Mouse (Mus musculus) embryonic stem cell, embryonic (primary cell): ENCODE data around the gene Dlx6.

ENCODE experiments used
- CTCF ChIA-PET, 4 experiments: fragments of 300-600 bp in 2 of 4; fragments of 350-600 bp in 2 of 4; sonication (Branson Sonifier 250); formaldehyde crosslinking; loops; one replicate each; lab custom pipeline; 2022; ENCODE audit warnings: inconsistent platforms in 2 of 4; lab: Charles Lee
- POLR2A ChIA-PET, 4 experiments: fragments of 300-600 bp in 2 of 4; fragments of 350-600 bp in 2 of 4; sonication (Branson Sonifier 250); formaldehyde crosslinking; loops; one replicate each; lab custom pipeline; 2022; ENCODE audit warnings: antibody characterized with exemption in 4 of 4, inconsistent platforms in 1 of 4; lab: Charles Lee

The Dlx6 gene

DNA sequence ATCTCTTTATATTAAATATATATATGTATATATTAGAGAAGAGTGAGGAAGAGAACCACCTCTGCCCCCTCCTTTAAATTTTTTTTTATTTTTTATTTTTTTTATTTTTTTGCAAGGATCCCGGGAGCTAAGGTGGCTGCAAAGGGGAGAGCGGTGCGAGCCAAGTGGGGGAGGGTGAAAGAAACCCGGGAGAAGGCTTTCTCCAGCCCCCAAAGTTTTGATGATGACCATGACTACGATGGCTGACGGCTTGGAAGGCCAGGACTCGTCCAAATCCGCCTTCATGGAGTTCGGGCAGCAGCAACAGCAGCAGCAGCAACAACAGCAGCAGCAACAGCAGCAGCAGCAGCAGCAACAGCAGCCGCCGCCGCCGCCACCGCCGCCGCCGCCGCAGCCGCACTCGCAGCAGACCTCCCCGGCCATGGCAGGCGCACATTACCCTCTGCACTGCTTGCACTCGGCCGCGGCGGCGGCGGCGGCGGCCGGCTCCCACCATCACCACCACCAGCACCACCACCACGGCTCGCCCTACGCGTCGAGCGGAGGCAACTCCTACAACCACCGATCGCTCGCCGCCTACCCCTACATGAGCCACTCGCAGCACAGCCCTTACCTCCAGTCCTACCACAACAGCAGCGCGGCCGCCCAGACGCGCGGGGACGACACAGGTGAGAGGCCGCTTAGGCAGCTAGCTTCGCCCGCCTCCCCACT lies at the start of gene Dlx6:
Gene Dlx6, plus strand, starts transcription at position 175 of the 711 bp plus-strand sequence.
- CTCF ChIA-PET: interaction anchor here in 2 of 4 experiments (0.5 to 0.9 kb wide), 2 partner anchors 11 to 1224 kb away, joined by 4 read pairs; no protein-coding TSS in a partner anchor
- POLR2A ChIA-PET: interaction anchor here in 3 of 4 experiments (0.6 to 1.5 kb wide), 9 partner anchors 8 to 286 kb away, joined by 3 to 8 read pairs (median 3); partner anchors contain the start of gene Sem1 (in 2 of the 3)

DNA sequence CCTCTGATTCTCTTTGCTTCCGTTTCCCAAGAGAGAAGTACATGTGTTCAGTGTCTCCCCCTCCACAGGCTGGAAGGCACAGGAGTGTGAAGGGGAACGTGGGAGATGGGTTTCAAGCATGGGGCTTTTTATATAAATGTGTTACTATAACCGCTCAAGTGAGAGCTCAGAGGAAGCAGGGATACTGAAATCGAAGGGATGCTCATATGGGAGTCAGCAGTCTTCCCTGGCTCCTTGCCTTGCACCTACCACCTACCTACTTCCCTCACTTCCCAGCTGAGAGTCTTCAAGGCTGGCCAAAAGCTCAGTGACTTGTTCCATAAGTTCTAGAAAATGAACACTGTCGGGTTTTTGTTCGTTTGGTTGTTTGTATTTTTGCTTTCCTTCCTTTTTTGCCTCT lies 46.3 kb upstream of the Dlx6 start:
- POLR2A ChIA-PET: no interaction called here
- CTCF ChIA-PET: interaction anchor here in 1 of 4 experiments (0.6 kb wide), 1 partner anchor 39 kb away, joined by 4 read pairs; no protein-coding TSS in a partner anchor

DNA sequence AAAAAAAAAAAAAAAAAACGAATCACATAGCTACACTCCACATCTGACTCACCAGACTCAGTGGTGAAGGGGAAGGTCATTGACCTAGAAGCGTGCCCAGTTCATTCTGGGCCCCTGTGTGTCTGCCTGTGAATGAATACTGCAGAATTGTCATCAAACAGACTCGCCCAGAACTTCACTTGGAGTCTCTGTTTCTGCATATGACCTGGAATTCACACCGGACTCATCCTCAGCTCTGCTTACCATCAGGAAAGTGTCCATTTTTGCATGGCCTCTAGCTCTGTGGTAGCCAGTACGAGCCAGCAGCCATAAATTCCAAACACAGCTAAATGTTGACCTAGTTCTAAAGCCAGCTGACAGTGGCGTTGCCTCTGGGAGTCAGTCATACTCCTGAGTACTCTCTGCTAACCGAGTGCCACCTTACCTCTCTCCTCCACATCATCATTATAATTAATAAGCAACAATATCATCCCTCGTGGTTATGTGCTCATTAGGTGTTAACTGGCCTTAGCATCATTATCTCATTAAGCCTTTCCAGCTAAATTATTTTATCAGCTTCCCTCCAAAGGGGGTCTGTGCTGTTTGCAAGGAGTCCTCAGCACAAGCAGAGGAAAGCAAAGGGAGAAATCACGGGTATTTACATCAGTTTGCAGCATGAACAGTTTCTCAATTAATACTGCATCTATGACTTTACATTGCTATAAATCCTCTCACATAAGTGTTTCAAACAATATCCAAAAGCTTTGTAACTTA lies 44.9 kb upstream of the Dlx6 start:
- CTCF ChIA-PET: interaction anchor here in 1 of 4 experiments (0.6 kb wide), 1 partner anchor 25 kb away, joined by 5 read pairs; no protein-coding TSS in a partner anchor

DNA sequence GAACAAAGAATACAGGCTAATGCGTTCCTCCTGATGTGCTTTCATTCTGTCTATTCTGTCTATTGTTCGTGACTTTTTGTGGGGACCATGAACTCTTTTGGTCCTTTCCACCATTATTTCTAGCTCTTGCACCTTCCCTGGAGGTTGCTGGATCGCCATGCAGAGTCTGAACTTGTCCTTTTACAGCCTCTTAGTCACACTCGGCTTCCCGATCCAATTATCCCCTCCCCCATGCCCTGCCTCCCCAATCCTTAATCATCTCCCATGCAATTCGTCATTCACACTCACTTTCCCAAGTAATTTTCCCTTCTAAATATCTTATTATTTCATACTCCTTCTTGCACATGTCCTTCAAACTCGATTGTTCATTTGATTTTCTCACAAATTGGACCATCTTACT lies 44.0 kb upstream of the Dlx6 start:
- ChIA-PET CTCF (no interaction called here), POLR2A (no interaction called here)

More for the DNA sequence above, 44.9 kb upstream of the Dlx6 start:
- POLR2A ChIA-PET: interaction anchor here in 2 of 4 experiments (0.6 kb wide), 2 partner anchors 10 to 19 kb away, joined by 3 to 4 read pairs; no protein-coding TSS in a partner anchor

DNA sequence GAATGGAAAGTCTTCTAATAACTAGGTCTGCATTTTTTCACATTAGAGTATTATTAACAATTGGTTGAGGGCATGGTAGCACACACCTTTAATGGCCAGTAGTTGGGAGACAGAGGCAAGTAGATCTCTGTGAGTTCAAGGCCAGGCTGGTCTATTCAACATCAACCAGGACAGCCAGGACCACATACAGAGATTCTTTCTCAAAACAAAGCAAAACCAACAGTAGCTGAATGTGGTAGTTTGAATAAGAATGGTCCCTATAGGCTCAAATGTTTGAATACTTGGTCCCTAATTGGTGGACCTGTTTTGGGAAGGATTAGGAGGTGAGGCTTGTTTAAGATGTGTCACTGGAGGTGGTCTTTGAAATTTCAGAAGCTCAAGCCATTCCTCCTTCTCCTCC lies 37.8 kb upstream of the Dlx6 start:
- CTCF ChIA-PET: interaction anchor here in 2 of 4 experiments (0.6 kb wide), 2 partner anchors 138 to 1229 kb away, joined by 3 read pairs; no protein-coding TSS in a partner anchor
- POLR2A ChIA-PET: interaction anchor here in 1 of 4 experiments (1.1 kb wide), 1 partner anchor 1172 kb away, joined by 3 read pairs; no protein-coding TSS in a partner anchor

DNA sequence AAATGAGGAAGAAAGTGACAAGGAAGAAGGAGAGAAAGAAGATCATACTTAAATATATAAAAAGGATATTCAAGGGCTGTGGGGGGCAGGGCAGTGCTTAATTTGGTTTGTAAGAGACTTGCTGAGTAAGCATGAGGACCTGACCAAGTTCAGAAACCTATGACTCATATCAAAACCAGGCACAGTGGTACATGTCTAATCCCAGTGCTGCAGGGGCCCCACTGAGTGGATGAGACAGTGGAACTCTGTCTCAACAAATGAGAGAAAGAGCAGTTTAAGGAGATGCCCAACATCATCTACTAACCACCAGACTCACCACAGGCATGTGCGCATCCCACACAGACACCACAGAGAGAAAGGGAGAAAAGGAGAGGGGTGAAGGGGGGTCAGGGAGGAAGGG lies 36.3 kb upstream of the Dlx6 start:
- CTCF ChIA-PET: no interaction called here
- POLR2A ChIA-PET: no interaction called here

DNA sequence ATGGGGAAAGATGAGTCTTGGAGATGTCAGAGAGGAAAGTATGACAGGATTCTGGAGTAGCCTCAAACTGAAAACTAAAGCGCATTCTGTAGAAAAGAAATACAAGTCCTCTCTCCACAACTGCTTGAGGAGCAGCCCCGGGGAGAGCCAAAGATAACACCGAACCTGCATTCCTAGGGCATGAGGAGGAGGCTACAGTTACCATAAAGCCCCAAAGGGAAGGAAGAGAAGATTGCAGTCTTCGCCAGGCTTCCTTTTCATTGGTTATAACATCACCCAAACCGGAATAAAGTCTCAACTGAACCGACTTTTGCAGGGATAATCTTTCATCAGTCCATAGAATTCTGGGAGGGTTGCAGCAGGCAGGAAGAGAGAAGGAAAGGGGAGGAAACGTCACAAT lies 32.7 kb upstream of the Dlx6 start:
- ChIA-PET POLR2A (no interaction called here), CTCF (no interaction called here)

DNA sequence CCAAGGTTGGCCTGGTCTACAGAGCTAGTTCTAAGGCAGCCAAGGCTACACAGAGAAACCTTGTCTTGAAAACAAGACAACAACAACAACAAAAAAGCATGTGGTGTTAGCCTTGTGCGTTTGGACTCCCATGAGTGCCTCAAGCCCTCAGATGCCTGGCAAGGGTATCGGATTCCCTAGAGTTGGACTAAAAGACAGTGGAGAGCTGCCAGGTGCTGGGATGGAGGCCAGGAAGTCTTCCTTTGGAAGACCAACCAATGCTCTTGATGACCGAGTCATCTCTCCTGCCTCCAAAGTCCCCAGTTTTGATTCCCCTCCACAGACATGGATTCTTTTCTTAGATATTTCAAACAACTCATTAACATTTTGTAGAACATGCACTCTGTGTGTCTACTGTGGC lies 29.8 kb upstream of the Dlx6 start:
- ChIA-PET POLR2A (no interaction called here), CTCF (no interaction called here)

DNA sequence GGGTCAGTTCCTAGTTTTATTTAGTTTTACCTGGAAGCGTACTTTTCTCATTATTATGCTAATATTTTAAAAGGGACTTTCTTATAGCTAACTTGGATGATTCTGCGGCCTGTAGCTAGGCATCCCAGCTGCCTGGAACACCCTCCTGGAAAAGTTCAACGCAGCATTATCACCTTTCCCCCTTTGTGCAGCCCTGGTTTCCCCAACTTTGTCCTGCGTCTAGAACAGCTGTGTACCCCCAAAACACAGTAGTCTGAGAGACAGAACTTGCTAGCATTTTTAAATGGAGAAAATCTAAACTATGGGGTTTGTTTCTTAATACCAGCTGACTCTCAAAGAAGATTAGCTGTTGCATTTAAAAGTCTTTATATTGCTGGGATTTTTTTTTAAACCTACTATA lies 14.6 kb upstream of the Dlx6 start:
- ChIA-PET CTCF (interaction anchor here in 2 of 4 experiments (0.7 to 0.8 kb wide), 2 partner anchors 38 to 560 kb away, joined by 3 to 7 read pairs; no protein-coding TSS in a partner anchor), POLR2A (interaction anchor here in 1 of 4 experiments (0.7 kb wide), 1 partner anchor 11 kb away, joined by 3 read pairs; no protein-coding TSS in a partner anchor)

DNA sequence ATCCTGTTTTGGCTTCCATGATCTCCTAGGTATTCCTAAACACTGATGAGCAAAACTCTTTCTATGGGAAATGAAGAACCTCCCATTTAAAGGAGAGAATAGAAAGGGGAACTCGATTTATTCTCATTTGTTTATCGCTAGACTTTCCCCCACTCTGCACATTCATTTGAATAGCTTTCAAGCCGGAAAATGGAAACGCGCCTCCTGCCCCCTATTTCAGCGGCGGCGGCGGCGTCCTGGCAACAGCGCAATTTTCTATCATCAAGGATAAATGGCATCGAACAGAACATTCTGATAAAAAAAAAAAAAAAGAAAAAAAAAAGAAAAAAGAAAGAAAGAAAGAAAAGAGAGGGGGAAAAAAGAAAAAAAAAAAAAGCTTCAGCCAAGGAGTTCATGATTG lies 13.4 kb upstream of the Dlx6 start:
- ChIA-PET CTCF (interaction anchor here in 1 of 4 experiments (0.7 kb wide), 1 partner anchor 67 kb away, joined by 3 read pairs; no protein-coding TSS in a partner anchor), POLR2A (interaction anchor here in 1 of 4 experiments (0.6 to 1.1 kb wide), 2 partner anchors 24 to 846 kb away, joined by 3 read pairs; no protein-coding TSS in a partner anchor)

DNA sequence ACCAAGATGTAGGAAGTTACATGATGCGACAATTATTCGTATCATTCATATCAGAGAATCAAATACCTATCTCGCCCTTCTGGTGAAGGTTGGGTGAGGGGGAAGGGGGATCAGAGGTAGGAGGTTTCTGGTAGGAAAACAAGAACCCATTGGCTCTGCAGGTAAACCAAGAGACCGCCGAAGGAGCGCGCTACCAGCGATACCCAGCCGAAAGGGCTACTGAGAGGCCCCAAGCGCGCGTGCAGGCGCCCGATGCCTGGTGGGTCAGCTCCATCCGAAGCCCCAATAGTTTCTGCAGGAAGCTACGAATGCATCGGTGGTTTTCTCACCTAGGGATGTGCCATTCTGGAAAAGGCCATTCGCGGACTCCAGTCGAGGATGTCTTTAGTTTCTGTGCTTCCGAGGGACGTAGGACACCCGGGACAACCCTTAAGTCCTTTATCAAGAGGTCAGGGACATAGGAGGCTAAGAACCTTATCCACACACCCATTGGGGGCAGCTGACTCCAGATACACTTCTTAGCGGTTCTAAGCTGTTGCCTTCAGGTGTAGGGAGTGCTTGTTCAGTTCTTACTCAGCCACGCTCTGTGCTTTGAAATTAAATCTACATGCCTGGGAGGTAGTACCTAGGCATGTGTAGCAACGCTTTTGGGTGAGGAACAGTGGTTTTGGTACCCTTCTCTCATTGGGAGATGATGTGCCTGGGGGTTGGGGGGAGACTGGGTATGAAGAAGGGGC lies 12.6 kb upstream of the Dlx6 start:
- POLR2A ChIA-PET: interaction anchor here in 2 of 4 experiments (0.5 to 1.1 kb wide), 3 partner anchors 25 to 845 kb away, joined by 3 to 4 read pairs (median 3); no protein-coding TSS in a partner anchor
- CTCF ChIA-PET: no interaction called here

DNA sequence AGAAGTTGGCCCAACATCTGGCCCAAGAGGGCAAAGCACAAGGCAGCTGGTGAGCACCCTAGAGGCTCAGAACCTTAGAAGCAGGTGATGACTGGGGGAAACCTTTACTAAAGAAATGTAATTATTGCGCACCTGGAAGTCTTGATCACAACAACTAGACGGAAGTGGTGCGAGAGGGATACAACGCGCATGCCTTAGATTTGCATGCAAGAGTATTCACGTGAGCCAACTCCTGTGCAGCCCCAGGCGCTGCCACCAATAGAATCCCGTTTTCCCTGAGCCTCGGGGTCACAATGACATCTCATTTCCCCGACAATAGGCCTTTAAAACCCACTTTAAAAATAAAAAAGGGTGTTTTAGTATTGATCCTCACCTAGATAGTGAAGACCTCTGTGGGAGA lies 12.0 kb upstream of the Dlx6 start:
- CTCF ChIA-PET: no interaction called here
- POLR2A ChIA-PET: no interaction called here

DNA sequence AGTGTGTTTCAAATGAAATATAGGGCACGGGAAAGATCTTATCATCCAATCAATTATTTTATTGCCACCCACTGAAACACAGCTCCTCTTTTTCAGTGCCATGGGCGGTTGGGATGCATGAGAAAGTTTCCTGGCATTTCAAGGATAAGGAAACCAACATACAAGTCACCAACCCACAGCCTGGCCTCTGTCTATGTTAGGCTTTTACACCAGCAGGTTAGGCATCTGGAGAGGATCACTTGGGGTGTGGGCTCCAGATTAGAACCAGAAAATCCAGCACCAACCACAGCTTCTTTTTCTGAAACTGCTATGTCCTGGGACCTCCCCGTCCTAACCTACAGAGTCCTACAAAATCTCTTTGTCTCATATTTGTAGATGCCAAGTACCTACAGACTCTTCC lies 10.2 kb upstream of the Dlx6 start:
- ChIA-PET CTCF (no interaction called here), POLR2A (no interaction called here)

DNA sequence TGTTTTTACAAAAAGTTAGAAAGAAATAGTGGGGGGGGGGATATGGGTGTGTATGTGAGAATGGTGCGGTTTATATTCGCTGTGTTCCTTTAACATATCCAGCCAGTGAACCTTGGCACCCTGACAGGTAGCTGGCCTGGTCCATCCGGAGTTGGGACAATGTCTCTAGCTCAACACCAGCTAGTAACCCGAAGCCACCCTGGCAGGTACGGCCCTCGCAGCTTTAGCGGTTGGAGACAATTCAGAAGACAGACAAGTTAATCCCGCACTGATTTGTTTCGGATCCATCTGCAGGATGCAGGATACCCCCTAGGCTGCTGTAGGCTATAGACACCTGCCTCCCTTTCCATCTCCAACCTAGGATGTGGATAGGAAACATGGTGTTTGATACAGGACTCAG lies 9.0 kb upstream of the Dlx6 start:
- CTCF ChIA-PET: no interaction called here

DNA sequence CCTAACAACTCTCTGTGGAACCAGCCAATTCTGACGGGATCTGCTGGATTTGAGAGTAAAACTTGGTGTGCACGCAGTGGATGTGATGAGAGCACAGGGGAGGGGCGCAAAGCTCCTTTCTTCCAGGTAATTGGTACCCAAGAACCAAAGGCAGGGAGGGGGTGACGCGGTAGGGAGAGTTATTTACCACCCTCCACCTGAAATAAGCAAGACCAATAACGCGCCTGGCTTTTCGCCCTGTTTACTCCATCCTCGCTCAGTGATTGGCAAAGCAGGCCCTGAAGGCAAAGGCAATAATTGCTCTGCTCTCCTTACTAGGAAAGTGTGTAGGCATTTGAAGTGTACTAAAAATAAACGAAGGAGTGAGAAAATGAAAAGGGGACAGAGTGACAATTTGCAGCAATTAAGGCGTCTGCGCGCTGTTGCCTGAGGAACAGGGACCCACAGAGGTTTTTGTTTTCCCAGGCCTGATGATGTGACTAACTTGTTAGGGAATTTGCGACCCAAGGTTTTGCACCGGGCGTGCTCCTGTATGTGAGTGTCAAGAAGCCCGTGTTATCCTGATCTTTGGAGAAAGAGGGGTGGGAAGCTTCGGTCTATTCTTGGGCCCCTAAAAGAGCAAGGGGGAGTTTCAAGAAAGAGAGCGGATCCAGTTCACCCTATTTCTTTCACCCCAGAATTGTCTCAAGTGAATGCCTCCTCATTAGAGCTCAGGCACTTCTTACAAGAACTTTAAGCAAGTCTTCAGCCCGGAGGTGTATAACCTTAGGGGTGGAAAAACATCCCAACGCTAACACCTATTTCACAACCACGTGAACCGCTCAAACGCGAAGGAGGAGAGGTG lies 8.0 kb upstream of the Dlx6 start:
- POLR2A ChIA-PET: interaction anchor here in 2 of 4 experiments (0.6 to 1.4 kb wide), 4 partner anchors 10 to 277 kb away, joined by 3 read pairs; partner anchors contain the start of gene Sem1 (in 1 of the 2)

More for the DNA sequence above, 9.0 kb upstream of the Dlx6 start:
- POLR2A ChIA-PET: interaction anchor here in 1 of 4 experiments (0.8 to 1.3 kb wide), 2 partner anchors 11 to 276 kb away, joined by 3 read pairs; partner anchors contain the start of gene Sem1

DNA sequence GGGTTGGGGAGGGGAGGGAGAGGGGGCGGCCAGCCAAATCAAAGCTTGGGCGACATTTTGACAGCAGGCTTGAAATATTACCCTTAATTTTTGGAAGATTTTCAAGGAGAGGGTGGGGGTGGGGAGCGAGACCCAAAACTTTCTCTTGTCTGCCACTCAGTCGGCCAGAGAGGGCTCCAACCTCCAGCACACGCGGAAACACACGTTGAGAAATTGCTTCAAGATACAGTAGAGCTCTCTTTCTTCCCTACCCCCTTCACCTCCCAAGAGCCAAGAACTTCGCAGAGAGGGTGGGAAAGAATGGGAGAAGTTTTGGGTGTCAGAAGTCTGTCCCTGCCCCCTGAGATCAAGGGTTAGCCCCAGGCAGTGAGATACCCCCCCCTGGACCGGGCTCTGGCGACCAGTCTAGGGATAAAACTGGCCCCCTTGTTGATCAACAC lies 7.4 kb upstream of the Dlx6 start:
- POLR2A ChIA-PET: interaction anchor here in 2 of 4 experiments (0.6 to 1.4 kb wide), 2 partner anchors 14 to 113 kb away, joined by 3 read pairs; no protein-coding TSS in a partner anchor
- CTCF ChIA-PET: interaction anchor here in 1 of 4 experiments (0.6 kb wide), 1 partner anchor 39 kb away, joined by 4 read pairs; no protein-coding TSS in a partner anchor

More for the DNA sequence above, 8.0 kb upstream of the Dlx6 start:
- CTCF ChIA-PET: no interaction called here

DNA sequence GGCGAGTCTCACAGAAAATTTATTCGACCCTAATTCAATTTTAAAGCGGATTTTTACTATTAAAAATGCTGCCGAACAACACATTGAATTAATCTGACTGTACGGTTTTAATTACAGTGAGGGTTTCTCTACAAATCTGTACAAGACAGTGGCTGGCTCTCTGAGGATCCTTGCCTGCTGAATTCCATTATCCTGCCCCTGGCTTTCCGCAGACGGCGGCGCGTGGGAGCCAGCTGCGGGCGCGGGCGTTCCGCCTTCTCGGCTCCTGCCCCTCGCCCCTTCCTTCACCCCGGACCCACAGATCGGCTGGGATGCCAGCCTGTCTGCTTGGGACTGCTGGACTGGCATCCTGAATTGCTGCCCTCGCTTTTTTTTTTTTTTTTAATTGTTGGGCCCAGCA lies 6.8 kb upstream of the Dlx6 start:
- POLR2A ChIA-PET: interaction anchor here in 1 of 4 experiments (0.6 to 1.4 kb wide), 2 partner anchors 14 to 639 kb away, joined by 3 read pairs; no protein-coding TSS in a partner anchor
- CTCF ChIA-PET: interaction anchor here in 2 of 4 experiments (0.6 to 1.0 kb wide), 2 partner anchors 14 to 39 kb away, joined by 3 to 4 read pairs; no protein-coding TSS in a partner anchor
